Mouse (Mus musculus): ENCODE data around the gene Nosip.
"Not testable (repeated sequence)": the region's sequence is repeated elsewhere in the genome, so short reads cannot be mapped to it uniquely, and the experiment has no call there.

Nosip gene

GRCm38 (mm10) chr7:45090251-45090977 lies 28.2 kb downstream of the Nosip start:
- no peak for DNase-seq (ENCODE audit: low spot score in 2 of 2)

- no peak for DNase-seq (ENCODE audit: low spot score in 2 of 2)
Measured at GRCm38 (mm10) chr7:45091001-45091990, 29.1 kb downstream of the Nosip start.

GRCm38 (mm10) chr7:45092048-45092447 lies 29.8 kb downstream of the Nosip start, which contains the start of gene Rcn3:
Rcn3 (minus strand) TSS chr7:45092221.
- DNase-seq (ENCODE audit: low spot score in 2 of 2) = peak; percentile 66 to 70

- DNase-seq (ENCODE audit: low spot score in 2 of 2) = no peak
Measured at GRCm38 (mm10) chr7:45092828-45093515, 30.7 kb downstream of the Nosip start.

GRCm38 (mm10) chr7:45093516-45093905 lies 31.3 kb downstream of the Nosip start:
- no peak for DNase-seq (ENCODE audit: low spot score in 2 of 2)

GRCm38 (mm10) chr7:45094121-45094520 lies 31.9 kb downstream of the Nosip start:
- DNase-seq (ENCODE audit: low spot score in 2 of 2) = no peak

- DNase-seq (ENCODE audit: low spot score in 2 of 2) = no peak
Measured at GRCm38 (mm10) chr7:45095367-45095766, 33.1 kb downstream of the Nosip start.

- not testable (repeated sequence) for DNase-seq (ENCODE audit: low spot score in 2 of 2)
Measured at GRCm38 (mm10) chr7:45095965-45096364, 33.7 kb downstream of the Nosip start.

GRCm38 (mm10) chr7:45097479-45097878 lies 35.2 kb downstream of the Nosip start:
- no peak for DNase-seq (ENCODE audit: low spot score in 2 of 2)

GRCm38 (mm10) chr7:45098541-45099240 lies 36.5 kb downstream of the Nosip start:
- no peak for DNase-seq (ENCODE audit: low spot score in 2 of 2)

- no peak for DNase-seq (ENCODE audit: low spot score in 2 of 2)
Measured at GRCm38 (mm10) chr7:45100046-45100445, 37.8 kb downstream of the Nosip start.

GRCm38 (mm10) chr7:45102441-45102840 lies 40.2 kb downstream of the Nosip start:
- no peak for DNase-seq (ENCODE audit: low spot score in 2 of 2)

GRCm38 (mm10) chr7:45102940-45103585 lies 40.8 kb downstream of the Nosip start:
- DNase-seq (ENCODE audit: low spot score in 2 of 2) = no peak

- DNase-seq (ENCODE audit: low spot score in 2 of 2) = peak; percentile 58 to 61
Measured at GRCm38 (mm10) chr7:45103652-45104180, 41.5 kb downstream of the Nosip start, which contains the start of gene Fcgrt. Fcgrt (minus strand) TSS chr7:45103851.

- no peak for DNase-seq (ENCODE audit: low spot score in 2 of 2)
Measured at GRCm38 (mm10) chr7:45104941-45105340, 42.7 kb downstream of the Nosip start.

GRCm38 (mm10) chr7:45105491-45105890 lies 43.3 kb downstream of the Nosip start:
- DNase-seq (ENCODE audit: low spot score in 2 of 2) = no peak

- DNase-seq (ENCODE audit: low spot score in 2 of 2) = no peak
Measured at GRCm38 (mm10) chr7:45106441-45106840, 44.2 kb downstream of the Nosip start.

- DNase-seq (ENCODE audit: low spot score in 2 of 2) = no peak
Measured at GRCm38 (mm10) chr7:45107052-45107645, 44.9 kb downstream of the Nosip start.

- not testable (repeated sequence) for DNase-seq (ENCODE audit: low spot score in 2 of 2)
Measured at GRCm38 (mm10) chr7:45110089-45110488, 47.9 kb downstream of the Nosip start.

GRCm38 (mm10) chr7:45111940-45112339 lies 49.7 kb downstream of the Nosip start:
- no peak for DNase-seq (ENCODE audit: low spot score in 2 of 2)
